Mouse (Mus musculus): Measurements from ENCODE around the gene Chga. TPM values are rescaled to one million over a fixed set of nuclear protein-coding genes. Genes with fewer than 3 reads are reported as not detected.

The Chga gene
- total RNA-seq, 2 experiments from 2014 or later: not detected

GRCm38 (mm10) chr12:102557372-102557771 is 2.6 kb downstream of the Chga start:
- DNase-seq: no peak

DNA sequence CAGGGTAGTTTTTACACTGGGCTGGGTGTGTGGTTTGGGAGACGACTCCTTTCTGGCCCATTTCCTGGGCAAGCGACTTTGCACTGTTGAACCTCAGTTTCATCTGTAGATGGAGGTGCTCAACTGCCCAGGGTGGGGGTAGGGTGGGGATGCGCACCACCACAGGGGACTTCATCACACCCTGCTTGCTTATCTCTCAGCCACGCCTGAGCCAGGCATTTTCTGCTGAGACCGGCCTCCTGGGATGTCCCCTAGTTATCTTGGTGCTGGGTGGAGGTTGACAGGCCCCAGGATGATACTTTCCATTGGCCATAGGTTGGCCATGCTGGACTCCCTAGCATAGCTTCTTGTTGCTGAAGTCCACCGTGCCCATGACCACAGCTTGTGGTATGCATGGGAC is 10.3 kb downstream of the Chga start:
- no peak for DNase-seq

DNA sequence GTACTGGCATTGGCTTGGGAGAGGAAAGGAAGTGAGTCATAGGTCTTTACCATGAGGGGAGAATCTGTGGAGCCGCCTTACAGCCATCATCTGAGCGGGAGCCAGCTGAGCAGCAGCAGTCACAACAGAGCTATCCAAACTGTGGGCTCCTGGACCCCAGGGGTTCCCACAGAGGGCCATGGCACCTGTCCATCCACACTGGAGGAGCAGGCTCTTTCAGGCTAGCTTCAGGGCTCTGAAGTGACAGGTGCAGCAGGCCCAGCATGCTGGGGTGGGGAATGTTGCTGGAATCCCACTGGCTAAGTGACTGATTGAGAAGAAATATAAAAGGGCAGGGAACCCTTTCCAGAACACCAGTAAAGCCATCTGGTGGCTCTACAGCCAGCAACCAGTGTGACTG is 12.2 kb downstream of the Chga start:
- DNase-seq: no peak

DNA sequence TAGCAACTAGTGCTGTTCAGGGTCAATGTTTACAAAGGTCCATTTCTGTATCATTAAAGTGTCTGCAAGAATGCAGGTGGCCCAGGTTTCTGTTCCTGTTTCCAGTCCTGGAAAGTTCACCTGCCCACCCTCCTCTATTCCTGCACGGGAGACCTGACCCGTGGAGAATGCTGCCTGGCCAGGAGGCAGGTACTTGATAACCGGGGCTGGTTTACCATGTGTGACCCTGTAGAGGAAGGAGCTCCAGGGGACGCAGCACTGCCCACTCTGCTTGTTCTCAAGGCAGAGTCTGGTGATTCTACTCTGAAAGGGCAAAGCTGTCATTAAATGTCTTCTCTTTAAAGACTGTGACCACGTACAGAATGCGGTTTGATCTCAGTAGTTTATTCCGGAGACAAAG is 13.4 kb downstream of the Chga start:
- DNase-seq: no peak

GRCm38 (mm10) chr12:102570111-102570510 is 15.3 kb downstream of the Chga start:
- DNase-seq: peak; percentile 30

DNA sequence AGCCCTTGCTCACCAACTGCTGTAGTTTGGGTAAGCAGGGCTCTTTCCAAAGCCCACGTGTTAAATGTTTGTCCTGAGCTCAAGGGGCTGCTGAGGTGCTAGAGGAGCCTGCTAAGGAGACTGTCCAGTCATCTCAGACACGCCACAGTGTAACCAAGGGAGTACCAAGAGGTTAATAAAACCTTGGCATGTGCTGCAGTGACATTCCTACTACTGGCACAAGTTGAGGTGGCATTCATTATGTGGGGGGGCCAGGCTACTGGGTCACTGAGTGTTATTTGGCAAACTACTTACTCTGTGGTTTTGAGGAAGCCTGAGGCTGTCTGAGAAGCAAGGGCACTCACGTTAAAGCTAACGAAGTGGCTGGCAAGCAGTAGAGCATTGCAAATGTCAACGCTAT is 16.0 kb downstream of the Chga start:
- no peak for DNase-seq

DNA sequence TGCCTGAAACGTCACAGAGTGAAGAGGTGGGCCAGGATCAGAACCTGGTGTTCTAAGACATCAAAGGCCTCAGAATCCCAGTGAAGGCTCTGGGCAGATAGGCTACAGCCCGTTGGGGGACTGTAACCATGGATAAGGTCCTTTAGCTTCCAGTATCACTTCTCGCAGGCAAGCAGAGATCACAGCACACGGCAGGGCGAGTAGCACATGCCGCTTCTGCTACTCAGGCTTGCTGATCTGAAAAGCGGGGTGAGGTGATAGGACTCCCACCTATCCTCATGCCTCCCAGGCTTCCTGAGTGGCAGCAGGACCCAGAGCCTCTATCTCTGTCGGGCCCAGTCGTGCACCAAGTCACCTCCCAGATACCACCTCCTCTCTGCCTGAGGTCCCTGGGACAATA is 16.9 kb downstream of the Chga start:
- DNase-seq: no peak

DNA sequence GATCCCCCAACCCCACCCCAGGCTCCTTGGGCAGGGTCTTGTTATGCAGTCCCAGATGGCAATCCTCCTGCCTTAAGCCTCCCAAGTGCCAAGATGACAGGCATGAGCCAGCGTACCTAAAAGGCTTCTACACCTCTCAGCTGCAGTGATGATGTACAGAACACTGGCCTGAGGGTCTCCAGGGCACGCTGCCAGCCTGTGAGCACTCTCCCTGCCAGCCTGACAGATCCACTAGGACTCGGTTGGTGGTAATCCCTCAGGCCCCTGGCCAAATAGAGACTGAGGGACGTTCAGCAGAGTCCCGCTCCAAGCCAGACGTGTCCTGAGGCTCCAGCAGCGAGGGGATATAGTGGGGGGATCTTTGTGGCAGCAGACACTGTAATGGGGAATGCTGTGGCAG is 18.3 kb downstream of the Chga start:
- no peak for DNase-seq

DNA sequence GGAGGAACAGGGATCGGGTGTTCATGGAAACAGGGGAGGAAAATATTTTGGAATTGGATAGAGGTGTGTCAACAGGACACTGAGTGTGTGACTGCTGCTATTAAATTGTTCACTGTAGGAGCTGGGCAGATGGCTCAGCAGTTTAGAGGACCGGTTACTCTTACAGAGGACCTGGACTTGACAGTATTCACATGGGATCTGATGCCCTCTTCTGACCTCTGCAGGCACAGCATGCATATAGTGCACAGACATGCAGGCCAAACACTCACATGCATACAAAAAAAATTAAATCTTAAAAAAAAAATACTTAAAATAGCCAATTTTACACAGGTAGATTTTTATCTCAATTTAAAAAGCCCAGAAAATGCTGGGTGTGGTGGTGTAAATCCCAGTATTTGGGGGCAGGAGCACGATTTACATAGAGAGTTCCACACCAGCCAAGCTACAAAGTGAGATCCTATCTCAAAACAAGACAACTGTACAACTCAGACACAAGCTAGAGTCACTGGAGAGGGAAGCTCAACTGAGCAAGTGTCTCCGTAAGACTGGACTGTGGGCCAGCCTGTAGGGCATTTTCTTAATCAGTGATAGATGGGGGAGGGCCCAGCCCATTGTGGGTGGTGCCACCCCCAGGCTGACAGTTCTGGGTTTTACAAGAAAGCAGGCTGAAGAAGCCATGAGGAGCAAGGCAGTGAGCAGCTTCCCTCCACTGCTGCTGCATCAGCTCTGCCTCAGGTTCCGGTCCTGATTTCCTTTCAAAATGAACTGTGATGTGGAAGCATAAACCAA is 21.0 kb downstream of the Chga start:
- DNase-seq: no peak

GRCm38 (mm10) chr12:102576659-102577398 is 22.1 kb downstream of the Chga start:
- no peak for DNase-seq

- peak; percentile 61 for DNase-seq
Measured at GRCm38 (mm10) chr12:102579041-102579440, 24.3 kb downstream of the Chga start.

GRCm38 (mm10) chr12:102581579-102582196 is 26.9 kb downstream of the Chga start:
- DNase-seq: no peak

DNA sequence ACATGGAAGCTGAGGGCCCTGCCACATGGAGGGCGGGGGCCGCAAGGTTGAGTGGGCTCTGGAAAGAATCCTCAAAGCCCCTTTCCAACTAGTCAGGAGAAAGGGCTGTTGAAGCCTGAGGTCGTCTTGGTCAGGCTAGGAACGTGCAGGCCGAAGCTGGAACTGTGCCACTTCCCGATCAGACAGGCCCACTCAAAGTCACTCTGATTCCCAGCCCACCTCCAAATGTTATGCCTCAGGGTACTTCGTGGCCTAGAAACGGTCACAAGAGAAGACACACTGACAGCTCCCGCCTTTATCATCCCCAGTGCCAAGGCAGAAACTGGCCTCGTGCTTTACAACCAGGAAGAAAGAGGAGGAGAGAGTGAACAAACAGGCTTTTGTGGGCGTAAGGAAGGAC is 27.7 kb downstream of the Chga start:
- no peak for DNase-seq

GRCm38 (mm10) chr12:102585390-102585789 is 30.6 kb downstream of the Chga start:
- DNase-seq: peak; percentile 76

- DNase-seq: peak; percentile 82
Measured at GRCm38 (mm10) chr12:102586286-102586881, 31.6 kb downstream of the Chga start.

DNA sequence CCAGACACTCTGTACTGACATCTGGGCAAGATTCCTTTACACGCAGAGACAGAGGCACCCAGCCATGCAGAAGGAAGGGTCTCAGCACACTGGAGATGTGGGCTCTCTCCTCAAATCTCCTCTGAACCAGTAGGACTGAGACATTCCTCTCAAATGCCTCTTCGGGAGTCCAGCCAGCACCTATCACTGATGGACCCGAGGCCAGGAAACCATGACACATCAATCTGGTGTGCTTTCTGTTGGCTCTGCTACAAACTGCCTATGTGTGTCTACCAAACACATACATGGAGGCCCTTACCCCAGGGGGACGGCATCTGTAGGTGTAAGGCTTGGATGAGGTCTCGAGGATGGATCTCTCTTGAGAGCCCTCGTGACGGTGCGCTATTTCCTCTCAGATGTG is 32.3 kb downstream of the Chga start:
- DNase-seq: no peak

GRCm38 (mm10) chr12:102590711-102591360 is 36.1 kb downstream of the Chga start:
- DNase-seq: no peak

GRCm38 (mm10) chr12:102593699-102594098 is 38.9 kb downstream of the Chga start:
- DNase-seq: no peak

DNA sequence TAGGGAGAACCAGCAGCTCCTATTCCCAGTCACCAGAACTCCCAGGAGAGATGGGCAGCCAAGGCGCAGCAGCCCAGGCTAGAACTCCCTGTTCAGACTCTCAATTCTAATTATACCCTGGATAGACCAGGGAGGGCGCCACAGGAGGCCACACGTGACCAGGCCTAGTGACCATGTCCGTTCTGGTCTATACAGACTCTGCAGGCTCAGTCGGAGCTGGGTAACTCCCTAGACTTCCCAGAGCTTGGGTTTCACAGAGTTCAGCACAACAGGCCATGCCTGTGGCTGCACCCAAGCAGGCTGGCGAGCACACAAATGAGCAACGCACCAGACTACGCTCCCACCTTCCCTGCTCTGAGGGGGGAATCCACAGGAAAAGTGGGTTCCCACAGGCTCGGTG is 39.9 kb downstream of the Chga start:
- no peak for DNase-seq

DNA sequence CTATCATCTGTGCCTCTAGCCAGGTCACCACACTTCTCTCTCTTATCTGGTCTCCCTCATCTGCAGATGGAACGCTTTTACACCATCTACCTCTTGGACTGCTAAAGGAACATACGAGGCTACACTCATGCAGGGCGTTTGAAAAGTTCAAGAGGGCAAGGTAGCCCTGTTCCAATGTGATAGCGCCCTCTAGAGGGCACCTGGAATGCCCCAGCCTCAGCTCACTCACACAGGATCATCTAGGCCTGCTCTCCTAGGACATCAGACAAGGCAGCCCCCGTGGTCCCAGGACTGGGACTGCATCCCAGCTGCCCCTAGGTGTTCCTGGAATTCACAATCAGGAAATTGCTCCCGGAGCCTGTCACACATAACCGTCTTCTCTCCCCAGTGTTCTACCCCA is 41.6 kb downstream of the Chga start:
- no peak for DNase-seq

GRCm38 (mm10) chr12:102597466-102597865 is 42.7 kb downstream of the Chga start:
- peak; percentile 68 for DNase-seq

DNA sequence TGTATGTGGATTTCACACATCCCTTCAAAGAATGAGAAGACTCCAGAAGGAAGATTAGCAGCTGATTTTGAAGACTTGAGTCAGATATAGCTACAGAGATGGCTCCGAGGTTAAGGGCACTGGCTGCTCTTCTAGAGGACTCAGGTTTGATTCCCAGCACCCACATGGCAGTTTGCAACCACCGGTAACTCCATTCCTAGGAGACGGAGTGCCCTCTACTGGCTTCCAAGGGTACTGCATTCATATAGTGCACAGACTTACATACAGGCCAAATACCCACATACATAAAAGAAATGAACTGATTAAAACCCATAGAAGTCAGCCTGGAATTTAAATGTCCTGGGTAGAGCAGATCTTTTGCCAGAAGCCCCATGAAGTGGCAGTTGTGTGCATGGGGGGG is 43.8 kb downstream of the Chga start:
- DNase-seq: no peak
